Mouse (Mus musculus): ENCODE data around the gene Kcnn3.

Gene Kcnn3

DNA sequence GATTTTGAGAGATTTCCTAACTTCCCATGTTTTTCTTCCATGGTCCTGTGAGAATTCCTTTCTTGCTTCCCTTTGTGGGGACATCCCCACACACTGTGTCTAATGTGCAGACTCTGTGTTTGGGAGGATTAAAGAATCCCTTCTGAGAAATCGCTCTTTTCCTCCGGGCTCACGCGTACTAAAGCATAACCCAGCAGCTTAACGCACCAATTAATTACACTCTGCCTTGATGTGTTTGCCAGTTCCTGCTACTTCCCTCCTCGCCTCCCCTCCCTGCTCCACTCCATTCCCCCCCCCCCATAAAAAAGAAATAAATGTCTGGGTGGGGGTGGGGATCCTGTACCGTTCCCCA lies 1.5 kb downstream of the Kcnn3 start:
- no peak for DNase-seq

- no peak for DNase-seq
Observed at GRCm38 (mm10) chr3:89522450-89523128, 2.6 kb downstream of the Kcnn3 start.

- DNase-seq, result no peak
Observed at GRCm38 (mm10) chr3:89526298-89527090, 6.5 kb downstream of the Kcnn3 start.

DNA sequence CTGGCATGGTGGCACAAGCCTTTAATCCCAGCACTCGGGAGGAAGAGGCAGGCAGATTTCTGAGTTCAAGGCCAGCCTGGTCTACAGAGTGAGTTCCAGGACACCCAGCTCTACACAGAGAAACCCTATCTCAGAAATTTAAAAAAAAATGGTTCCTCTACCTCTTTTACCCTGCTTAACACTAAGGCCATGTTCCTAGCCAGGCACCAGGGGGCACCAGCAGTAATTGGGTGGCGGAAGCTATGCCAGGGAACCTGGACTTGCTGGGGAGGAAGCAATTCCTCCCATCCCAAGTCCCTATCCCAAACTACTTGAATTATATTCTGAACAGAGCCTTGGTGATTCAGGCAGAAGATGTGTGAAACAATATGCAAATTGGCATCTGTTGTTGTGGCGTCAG lies 9.8 kb downstream of the Kcnn3 start:
- DNase-seq, result no peak

DNA sequence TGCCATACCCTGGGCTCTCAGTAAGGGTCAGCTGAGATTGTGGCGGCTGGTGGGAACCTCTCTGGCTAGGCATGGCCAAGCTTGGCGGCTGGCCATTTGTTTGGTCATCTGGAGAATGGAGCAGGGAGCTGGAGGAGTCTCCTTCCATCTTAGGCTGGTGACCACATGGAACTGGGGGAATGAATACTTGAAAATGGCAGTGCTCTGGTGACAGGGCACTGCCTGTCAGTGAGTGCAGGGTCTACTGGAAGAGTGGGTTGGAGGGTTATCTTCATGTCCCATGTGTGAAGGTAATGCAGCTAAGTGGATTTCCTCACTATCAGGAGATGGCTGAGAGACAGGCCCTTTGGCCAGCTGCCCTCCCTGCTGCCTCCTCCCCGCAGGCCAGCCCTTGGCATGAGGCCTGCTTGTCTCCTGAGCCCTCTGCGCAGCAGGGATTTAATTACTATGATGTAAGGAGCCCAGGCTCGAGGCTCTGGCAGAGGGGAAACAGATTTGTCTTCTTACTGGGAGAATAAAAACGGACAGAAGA lies 14.7 kb downstream of the Kcnn3 start:
- DNase-seq, result no peak

GRCm38 (mm10) chr3:89535147-89535546 lies 15.2 kb downstream of the Kcnn3 start:
- DNase-seq, result no peak

- DNase-seq, result no peak
Observed at GRCm38 (mm10) chr3:89539036-89539739, 19.2 kb downstream of the Kcnn3 start.

- DNase-seq, result no peak
Observed at GRCm38 (mm10) chr3:89539740-89540370, 19.9 kb downstream of the Kcnn3 start.

DNA sequence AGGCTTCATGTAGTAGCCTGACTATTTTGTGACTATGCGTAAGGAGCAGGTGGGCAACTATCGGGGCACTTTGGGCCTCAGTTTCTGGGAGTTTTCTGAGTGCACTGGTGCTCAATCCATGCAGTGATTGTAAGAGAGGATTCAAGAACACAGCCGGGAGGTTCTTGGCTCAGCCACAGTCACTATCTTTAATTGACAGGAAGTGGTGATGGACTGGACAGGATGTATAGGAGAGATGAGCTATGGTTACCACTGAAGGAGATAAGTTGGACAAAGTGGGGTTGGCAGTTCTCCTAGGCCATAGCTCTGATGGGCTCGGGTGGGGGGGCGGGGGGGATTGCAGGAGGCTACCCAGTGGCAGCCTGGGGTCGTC lies 20.4 kb downstream of the Kcnn3 start:
- DNase-seq, result no peak

DNA sequence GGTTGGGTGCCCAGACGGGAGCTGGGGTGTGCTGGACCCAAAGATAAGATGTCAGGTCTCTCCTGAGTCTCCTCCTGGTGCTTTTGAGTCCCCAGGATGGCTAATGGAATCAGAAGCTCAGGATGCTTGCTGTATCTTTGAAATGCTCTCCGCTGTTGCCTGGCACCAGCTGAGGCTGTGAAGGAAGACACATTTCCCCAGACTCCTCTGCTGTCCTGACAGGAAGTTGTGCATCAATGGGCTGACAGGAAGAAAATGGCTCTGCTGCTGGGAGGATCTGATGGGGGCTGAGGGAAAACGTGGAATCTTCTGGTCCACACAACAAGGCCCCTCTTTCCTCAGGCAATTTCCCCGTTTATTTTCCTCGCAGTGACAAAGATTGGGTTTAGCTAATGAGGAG lies 27.0 kb downstream of the Kcnn3 start:
- DNase-seq, result no peak

DNA sequence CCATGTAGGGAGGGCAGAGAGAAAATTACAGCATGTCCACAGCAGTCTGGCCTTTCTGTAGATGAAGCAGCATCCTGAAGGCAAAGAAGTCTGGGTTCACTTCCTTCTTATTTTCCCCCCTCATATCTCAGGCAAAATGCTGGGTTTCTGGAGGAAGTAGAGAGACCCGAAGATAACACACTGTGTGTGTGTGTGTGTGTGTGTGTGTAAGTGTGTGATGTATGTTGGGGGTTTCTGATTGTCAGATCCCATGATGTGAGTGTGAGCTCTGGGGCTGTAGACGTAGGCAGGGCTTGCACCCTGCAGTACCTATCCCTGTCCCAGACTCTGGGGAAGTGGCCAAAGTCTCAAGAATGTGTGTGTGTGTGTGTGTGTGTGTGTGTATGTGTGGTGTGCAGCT lies 28.8 kb downstream of the Kcnn3 start:
- no peak for DNase-seq

GRCm38 (mm10) chr3:89549488-89549887 lies 29.5 kb downstream of the Kcnn3 start:
- no peak for DNase-seq

DNA sequence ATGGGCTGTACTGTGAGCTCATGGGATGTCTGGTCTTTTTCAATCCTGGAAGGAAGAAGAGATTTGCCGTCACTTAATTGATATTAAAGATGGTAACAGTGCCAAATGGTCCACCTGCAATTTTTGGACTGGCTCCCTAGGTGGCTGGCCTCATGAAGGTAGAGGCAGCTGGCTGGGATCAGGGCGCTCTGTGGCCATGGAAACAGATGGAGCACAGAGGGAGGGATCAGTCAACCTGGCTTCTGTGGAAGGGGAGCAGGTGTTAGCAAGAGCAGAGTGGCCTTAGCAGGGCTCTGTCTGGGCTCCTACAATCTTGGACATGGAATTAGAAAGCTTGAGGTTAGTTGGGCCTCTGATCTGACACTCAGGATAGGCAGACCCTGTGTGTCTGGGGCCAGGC lies 31.9 kb downstream of the Kcnn3 start:
- no peak for DNase-seq

DNA sequence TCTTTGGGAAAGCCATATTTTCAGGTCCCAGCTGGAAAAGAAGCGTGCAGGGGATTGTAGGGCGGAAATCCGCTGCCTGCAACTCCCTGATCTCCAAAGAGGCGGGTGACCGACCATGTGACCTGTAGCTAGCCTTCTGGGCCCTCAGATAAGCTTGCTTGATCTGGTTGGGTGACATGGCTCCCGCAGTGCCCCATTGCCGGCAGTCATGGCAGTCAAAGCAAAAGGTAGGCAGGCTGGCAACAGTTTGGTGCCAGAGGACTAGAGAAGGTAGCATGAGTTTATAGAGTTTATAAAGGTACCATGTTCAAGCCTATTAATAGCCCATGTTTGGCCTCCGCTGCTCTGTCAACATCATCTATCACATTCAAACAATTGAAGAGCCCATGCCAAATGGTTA lies 33.5 kb downstream of the Kcnn3 start:
- no peak for DNase-seq

DNA sequence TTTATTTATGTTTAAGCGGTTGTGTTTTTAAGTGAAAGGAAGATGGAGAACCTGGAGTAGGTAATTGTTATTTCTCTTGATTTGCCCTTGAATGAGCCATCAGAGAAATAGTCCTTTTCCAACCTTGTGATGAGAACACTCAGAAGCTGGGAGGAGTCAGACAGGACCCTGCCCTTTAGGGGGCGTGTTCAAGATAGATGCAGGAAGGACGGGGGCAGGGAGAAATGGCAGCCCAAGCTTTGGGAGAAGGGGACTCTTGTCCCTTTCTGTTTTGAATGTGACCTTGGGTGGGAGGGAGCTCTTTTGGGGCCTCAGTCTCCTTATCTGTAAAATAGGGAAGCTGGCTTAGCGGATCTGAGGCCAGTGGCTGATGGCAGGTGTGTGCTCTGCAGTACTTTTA lies 34.0 kb downstream of the Kcnn3 start:
- DNase-seq, result no peak

DNA sequence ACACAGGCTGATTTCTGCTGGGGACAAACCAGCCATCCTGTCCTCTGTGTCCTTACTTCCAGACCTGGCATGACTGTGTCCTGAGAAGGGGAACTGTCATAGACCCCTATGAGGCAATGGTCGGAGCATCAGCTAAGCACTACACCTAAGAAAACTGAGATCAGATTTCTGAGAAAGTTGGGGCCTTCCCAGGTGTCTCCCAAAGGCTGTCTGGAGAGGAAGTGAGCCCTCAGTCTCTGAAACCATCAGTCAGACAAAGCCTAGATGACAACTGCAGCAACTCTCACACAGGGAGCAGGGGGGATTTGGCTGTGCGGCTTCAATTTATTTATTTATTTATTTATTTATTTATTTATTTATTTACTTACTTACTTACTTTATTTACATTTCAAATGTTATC lies 34.6 kb downstream of the Kcnn3 start:
- no peak for DNase-seq

GRCm38 (mm10) chr3:89557811-89558210 lies 37.8 kb downstream of the Kcnn3 start:
- DNase-seq, result no peak

GRCm38 (mm10) chr3:89558972-89559910 lies 39.3 kb downstream of the Kcnn3 start:
- DNase-seq, result peak; percentile 9

DNA sequence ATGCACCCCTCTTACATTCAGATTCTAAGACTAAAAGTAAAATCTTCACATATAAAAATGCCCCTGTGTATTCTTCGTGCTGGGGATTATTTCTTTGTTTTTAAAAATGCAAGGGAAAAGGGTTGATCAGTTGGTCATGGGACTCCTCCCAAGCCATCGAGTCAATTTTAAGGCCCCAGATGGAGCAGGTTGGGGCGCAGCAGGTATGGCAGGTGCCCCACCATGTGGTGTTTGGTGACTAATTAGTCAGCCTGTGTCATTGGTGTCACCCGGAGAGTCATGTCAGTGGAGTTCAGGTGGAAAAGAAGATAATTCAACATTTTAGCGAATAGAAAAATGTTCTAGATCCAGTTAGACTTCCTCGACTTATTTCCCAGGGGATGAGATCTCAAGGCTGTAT lies 41.4 kb downstream of the Kcnn3 start:
- DNase-seq, result no peak

- DNase-seq, result no peak
Observed at GRCm38 (mm10) chr3:89565371-89565770, 45.4 kb downstream of the Kcnn3 start.

DNA sequence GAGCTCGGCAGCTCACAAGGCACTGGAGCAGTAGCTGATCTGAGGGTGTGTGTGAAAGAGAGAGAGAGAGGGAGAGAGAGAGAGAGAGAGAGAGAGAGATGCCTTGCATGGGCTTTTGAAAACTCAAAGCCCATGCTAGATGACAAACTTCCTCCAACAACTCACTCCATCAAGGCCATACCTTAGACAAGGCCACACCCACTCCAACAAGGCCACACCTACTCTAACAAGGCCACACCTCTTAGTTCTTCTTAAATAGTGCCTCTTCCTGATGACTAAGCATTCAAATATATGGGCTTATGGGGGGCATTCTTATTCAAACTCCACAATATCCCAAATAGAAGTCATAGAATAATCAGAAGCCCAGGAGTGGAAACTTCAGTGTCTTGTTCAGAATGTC lies 49.1 kb downstream of the Kcnn3 start:
- DNase-seq, result no peak

DNA sequence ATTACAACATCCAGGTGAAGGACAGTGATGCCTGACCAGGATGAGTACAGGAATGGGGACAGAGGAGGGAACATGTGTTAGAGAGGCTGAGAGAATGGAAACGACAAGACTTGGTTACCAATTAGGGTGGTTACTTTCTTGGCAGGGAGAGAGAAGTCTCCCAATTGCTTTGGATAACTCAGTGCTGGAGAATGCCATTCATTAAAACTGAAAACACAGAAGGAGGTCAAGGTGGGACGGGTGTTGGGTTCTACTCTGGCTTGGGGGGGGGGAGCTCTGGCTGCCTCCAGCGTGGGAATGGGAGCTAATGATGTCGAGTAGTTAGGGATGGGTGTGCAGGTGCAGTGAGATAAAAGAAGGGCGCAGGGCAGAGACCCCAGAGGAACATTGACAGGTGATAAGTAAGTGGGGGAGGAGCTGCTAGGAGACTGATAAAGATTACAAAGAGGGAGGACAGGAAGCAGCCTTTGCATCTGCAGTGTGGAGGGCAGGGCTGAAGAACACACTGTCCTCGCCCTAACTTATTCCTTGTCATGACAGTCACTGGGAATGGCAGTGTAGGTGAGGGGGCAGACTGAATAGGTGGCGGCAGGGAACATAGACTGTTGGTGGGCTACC lies 49.9 kb downstream of the Kcnn3 start:
- no peak for DNase-seq
